Mouse (Mus musculus) MEL (cell line): ENCODE measurements at regions not wholly inside any gene's neighbourhood (a gene's known extent, or its start where the extent isn't known, plus 50 kb on each side); places are given as distances from the start of the nearest gene placed in this dataset.

ENCODE experiments used
- DNase-seq: peaks from one replicate; pipeline ENCODE4 v3.0.0; 2011; ENCODE audit warnings: low read depth, low spot score
- H3K27ac ChIP-seq: 2 replicates; pipeline ENCODE4 v1.5.1; 2012; ENCODE audit warnings: low read depth, mild to moderate bottlenecking, control low read depth, low read length, moderate library complexity; ENCODE audit not compliant: control insufficient read depth
- H3K27me3 ChIP-seq, 2 experiments: fragments of 150-350 bp in 1 of 2; sonication (generic) in 1 of 2; 2 replicates each; pipeline ENCODE4 v1.6.1; 2012; ENCODE audit warnings: low read length in 2 of 2, mild to moderate bottlenecking in 2 of 2, improper control_type of control experiment in 1 of 2, moderate library complexity in 1 of 2; ENCODE audit not compliant: insufficient read depth in 2 of 2, control insufficient read depth in 1 of 2
- H3K36me3 ChIP-seq, 2 experiments: 2 replicates each; pipeline ENCODE4 v1.6.1; 2012 to 2014; ENCODE audit warnings: low read length in 2 of 2, improper control_type of control experiment in 1 of 2, inconsistent platforms in 1 of 2, mild to moderate bottlenecking in 1 of 2; ENCODE audit not compliant: insufficient read depth in 2 of 2, control insufficient read depth in 1 of 2
- H3K4me1 ChIP-seq, 2 experiments: fragments of 150-350 bp in 1 of 2; sonication (generic) in 1 of 2; 2 replicates each; pipeline ENCODE4 v1.6.1; 2012; ENCODE audit warnings: low read length in 2 of 2, improper control_type of control experiment in 1 of 2, mild to moderate bottlenecking in 1 of 2; ENCODE audit not compliant: insufficient read depth in 2 of 2, control insufficient read depth in 1 of 2
- H3K4me3 ChIP-seq, 2 experiments: fragments of 150-350 bp in 1 of 2; sonication (generic) in 1 of 2; 2 replicates each; pipeline ENCODE4 v1.5.1; 2012; ENCODE audit warnings: low read depth in 2 of 2, low read length in 2 of 2, mild to moderate bottlenecking in 2 of 2, moderate library complexity in 2 of 2, control low read depth in 1 of 2, improper control_type of control experiment in 1 of 2; ENCODE audit not compliant: control insufficient read depth in 1 of 2, insufficient read depth in 1 of 2
- H3K79me2 ChIP-seq: 2 replicates; pipeline ENCODE4 v1.6.1; 2012; ENCODE audit warnings: mild to moderate bottlenecking, low read length, moderate library complexity; ENCODE audit not compliant: control insufficient read depth, poor library complexity, insufficient read depth
- H3K9ac ChIP-seq: 2 replicates; pipeline ENCODE4 v1.6.1; 2012; ENCODE audit warnings: low read depth, mild to moderate bottlenecking, control low read depth, low read length, moderate library complexity; ENCODE audit not compliant: control insufficient read depth, poor library complexity, severe bottlenecking
- H3K9me3 ChIP-seq: fragments of 150-350 bp; sonication (generic); replicated peaks from 2 replicates; pipeline ENCODE4 v1.6.1; 2012; ENCODE audit warnings: mild to moderate bottlenecking, low read length, improper control_type of control experiment, moderate library complexity; ENCODE audit not compliant: insufficient read depth
- CTCF ChIP-seq, 3 experiments: IDR thresholded peaks in 2 of 3; conservative IDR thresholded peaks in 1 of 3; 2 replicates each; pipeline ENCODE4 v1.5.1; 2011 to 2012; ENCODE audit warnings: low read length in 3 of 3, low read depth in 2 of 3, mild to moderate bottlenecking in 2 of 3, improper control_type of control experiment in 1 of 3, inconsistent platforms in 1 of 3, mixed read lengths in 1 of 3, moderate library complexity in 1 of 3; ENCODE audit not compliant: control insufficient read depth in 1 of 3, insufficient read depth in 1 of 3, poor library complexity in 1 of 3, severe bottlenecking in 1 of 3
- E2F4 ChIP-seq: IDR thresholded peaks from 2 replicates; pipeline ENCODE4 v1.6.1; 2011; ENCODE audit warnings: low read depth, low read length, improper control_type of control experiment, borderline replicate concordance
- EP300 ChIP-seq, 2 experiments: IDR thresholded peaks; 2 replicates each; pipeline ENCODE4 v1.6.1; 2011; ENCODE audit warnings: improper control_type of control experiment in 2 of 2, low read length in 2 of 2, low read depth in 1 of 2, mild to moderate bottlenecking in 1 of 2
- RAD21 ChIP-seq: IDR thresholded peaks from 2 replicates; pipeline ENCODE4 v1.6.1; 2011; ENCODE audit warnings: mild to moderate bottlenecking, low read depth, low read length, improper control_type of control experiment
- SMC3 ChIP-seq: IDR thresholded peaks from 2 replicates; pipeline ENCODE4 v1.6.1; 2011; ENCODE audit warnings: low read depth, low read length, improper control_type of control experiment
- TCF12 ChIP-seq: IDR thresholded peaks from 2 replicates; pipeline ENCODE4 v1.6.1; 2014; ENCODE audit warnings: low read depth, mild to moderate bottlenecking, inconsistent platforms, low read length, improper control_type of control experiment, moderate library complexity
- UBTF ChIP-seq: IDR thresholded peaks from 2 replicates; pipeline ENCODE4 v1.6.1; 2012; ENCODE audit warnings: low read depth, mild to moderate bottlenecking, inconsistent platforms, low read length, improper control_type of control experiment, moderate library complexity, borderline replicate concordance; ENCODE audit not compliant: insufficient read depth
- ZC3H11A ChIP-seq: IDR thresholded peaks from 2 replicates; pipeline ENCODE4 v1.6.1; 2012; ENCODE audit warnings: low read depth, mild to moderate bottlenecking, inconsistent platforms, low read length, improper control_type of control experiment

DNA sequence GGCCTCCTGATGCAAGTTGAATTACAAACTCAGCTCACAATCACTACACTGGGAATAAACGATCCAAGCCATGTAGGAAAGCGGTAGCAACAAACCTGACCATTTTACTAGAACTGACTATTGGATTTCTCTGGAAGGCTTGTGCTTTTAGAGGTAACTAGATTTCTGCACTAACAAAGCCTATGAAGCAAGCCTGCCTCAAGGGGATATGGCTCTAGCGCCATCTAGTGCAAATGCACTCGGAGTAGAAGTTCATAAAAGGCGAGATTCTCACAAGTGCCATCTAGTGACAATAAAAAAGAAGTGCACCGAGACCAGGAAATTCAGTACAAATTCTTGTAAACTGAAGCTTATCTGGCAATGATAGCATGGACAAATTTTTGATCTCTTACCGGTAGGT is 364.9 kb upstream of the Fmr1 start:
- no peaks in the 10 kb centered on the region for H3K4me1 ChIP-seq
- DNase-seq = peak; percentile 66
- H3K4me3 ChIP-seq = no peak overlapping the region
- no peak overlapping the region for H3K27ac ChIP-seq
- no peak for TF ChIP-seq EP300 (IDR thresholded peaks at IDR 0.05; ENCODE audit: low read depth in 1 of 2, low read length in 2 of 2)
- TF ChIP-seq ZC3H11A = peak; percentile 78
- TF ChIP-seq RAD21 = peak; percentile 81
- no peak for TF ChIP-seq E2F4
- TF ChIP-seq TCF12 = no peak
- peak; percentile 59 to 100 (median 59) for TF ChIP-seq CTCF (IDR thresholded peaks at IDR 0.05 in 2 of 3, conservative IDR thresholded peaks at IDR 0.05 in 1 of 3; ENCODE audit: control insufficient read depth in 1 of 3, insufficient read depth in 1 of 3, low read depth in 2 of 3, low read length in 3 of 3, poor library complexity in 1 of 3, severe bottlenecking in 1 of 3)
- TF ChIP-seq SMC3 = peak; percentile 90
- TF ChIP-seq UBTF = no peak
- TF ChIP-seq, all 39 proteins: peak for 4
- H3K9me3 ChIP-seq = no peaks in the 10 kb centered on the region
- H3K27me3 ChIP-seq = no peaks in the 10 kb centered on the region
- H3K36me3 ChIP-seq = no peaks in the 10 kb centered on the region
- no peak overlapping the region for H3K9ac ChIP-seq
- H3K79me2 ChIP-seq = no peaks in the 10 kb centered on the region
